Mouse (Mus musculus): Measurements from ENCODE around the gene Selplg. TPM values are rescaled to one million over a fixed set of nuclear protein-coding genes. Genes with fewer than 3 reads are reported as not detected.
A peak's percentile ranks its signal among the peaks of the same experiment; 100 is the strongest.

The Selplg gene
- total RNA-seq, 2 experiments from 2014 or later: 2.0 to 2.1 TPM

DNA sequence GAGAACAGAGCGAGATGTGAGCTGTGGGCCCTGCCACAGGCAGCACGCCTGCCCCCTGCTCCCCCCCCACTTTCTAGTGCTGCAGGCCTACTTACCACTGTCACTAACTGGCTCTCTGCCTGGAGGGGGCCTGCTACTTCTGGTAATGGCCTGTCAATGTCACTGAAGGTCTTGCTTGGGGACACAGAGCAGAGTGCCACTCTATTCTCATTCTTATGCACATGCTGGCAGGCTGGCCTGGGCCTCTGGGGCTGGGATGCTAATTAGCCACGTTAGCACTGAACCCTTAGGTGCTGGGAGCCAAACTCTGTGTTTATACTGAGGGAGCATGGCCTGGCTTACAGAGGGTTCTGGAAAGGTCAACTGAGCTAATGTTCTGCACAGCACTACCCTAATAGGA lies 23.3 kb upstream of the Selplg start:
- intact Hi-C loops (cut with DNase I): loop anchor here (2.0 to 10.0 kb wide), 4 partner anchors 53 to 269 kb away; partner anchors contain the start of genes Alkbh2 and Coro1c
- peak; percentile 80 to 82 for DNase-seq

DNA sequence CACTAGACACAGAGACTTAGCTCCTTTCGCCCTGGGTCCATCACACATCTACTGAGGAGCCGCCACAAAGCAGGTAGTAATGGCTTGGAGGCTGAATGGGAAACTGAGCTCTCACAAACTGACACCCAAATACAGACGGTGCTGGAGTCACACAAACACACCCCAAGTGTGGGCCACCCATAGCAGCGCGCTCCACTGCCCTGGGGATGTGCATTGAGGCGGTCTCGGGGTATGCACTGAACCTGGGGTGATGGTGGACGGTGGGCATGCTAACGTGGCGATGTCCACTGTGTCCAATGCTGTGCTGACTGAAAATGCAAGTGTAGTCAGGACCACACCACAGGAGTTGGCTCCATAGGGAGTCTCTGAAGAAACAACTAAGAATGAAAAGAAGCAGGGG lies 22.7 kb upstream of the Selplg start:
- intact Hi-C loops (cut with DNase I): loop anchor here (2.0 to 10.0 kb wide), 4 partner anchors 54 to 270 kb away; partner anchors contain the start of genes Alkbh2 and Coro1c
- DNase-seq: no peak

DNA sequence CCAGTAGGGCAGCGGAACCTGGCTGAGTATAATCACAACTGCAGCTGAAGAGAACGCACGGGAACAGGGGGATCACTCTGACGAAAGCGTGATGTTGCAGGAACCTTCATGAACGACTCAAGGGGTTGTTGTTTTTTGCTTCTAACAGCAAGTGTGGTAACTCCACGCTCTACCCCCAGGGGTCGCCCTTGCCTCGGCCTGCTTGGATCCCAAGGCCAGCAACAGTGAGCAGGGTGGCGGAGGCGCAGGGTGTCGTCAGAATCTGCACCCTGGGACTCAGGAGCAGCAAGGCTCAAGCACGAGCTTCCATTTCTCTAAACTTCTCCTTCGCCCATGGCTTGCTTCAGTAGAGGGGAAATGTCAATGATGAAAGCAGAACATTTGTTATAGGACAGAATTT lies 22.1 kb upstream of the Selplg start:
- peak; percentile 91 to 96 for DNase-seq
- intact Hi-C loops (cut with DNase I): loop anchor here (1.0 to 10.0 kb wide), 4 partner anchors 54 to 270 kb away; partner anchors contain the start of genes Alkbh2 and Coro1c

DNA sequence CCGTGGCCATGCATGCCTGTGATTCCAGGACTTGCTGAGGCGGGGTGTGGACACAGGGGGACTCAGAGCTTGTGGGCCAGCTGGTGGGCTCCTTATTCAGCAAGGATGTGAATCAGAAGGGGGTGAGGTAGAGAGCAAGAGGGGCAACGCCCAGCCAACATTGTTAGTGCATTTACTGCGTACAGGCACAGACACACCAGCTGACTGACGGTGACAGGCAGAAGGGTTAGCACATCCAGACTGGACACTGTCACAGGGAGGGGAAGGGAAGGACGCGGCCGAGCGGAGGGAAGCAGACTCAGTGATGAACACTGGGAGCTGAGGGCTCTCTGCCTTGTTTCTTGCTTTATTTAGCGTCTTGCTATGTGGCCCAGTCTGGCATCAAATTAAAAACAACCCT lies 21.1 kb upstream of the Selplg start:
- no peak for DNase-seq
- intact Hi-C loops (cut with DNase I): loop anchor here (10.0 kb wide), 1 partner anchor 271 kb away; the partner anchor contains the start of gene Alkbh2

DNA sequence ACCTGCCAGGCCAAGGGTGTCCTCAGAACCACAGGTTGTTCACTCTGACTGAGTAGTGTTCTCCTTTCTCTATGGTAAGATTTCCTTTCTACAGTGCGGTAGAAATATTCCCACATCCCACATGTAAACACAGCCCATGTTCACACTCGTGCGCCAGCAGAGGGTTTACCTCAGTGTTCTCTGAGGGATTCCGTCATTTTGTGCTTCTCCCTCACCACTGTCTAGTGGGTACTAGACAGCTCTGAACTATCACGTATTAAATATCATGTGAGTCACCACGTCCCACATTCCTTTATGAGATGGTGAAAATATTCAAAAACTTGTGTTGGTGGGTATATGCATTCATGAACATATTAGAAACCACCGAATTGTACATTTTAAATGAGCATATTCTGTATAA lies 20.0 kb upstream of the Selplg start:
- intact Hi-C loops (cut with DNase I): loop anchor here (10.0 kb wide), 1 partner anchor 272 kb away; the partner anchor contains the start of gene Alkbh2

DNA sequence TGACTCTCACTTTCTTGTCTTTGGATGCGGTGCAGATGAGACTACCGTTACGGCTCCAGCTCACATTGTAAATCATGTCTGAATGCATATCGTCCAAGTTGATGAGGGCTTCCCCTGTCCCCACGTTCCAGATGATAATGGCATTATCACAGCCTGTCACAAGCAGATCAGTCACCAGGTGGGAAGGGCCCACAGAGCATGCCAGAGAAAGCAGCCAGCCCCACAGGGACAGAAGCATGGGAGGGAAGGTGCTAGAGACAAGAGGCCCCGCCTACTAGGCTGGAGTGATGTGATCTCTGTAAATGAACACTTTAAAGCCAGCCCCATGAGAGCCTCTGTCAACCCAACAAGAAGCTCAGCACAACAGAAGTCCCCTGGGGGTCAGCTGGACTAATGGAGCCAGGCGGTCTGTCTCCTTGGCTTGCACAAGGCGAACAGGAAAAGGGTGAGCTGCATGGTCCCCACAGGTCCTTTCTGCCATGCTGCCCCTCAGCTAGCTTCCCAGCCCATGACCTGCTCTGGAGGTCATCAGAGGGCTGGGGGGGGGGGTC lies 18.3 kb upstream of the Selplg start:
- no peak for DNase-seq
- intact Hi-C loops (cut with DNase I): loop anchor here (10.0 kb wide), 1 partner anchor 274 kb away; the partner anchor contains the start of gene Alkbh2

More for the DNA sequence above, 20.0 kb upstream of the Selplg start:
- no peak for DNase-seq

DNA sequence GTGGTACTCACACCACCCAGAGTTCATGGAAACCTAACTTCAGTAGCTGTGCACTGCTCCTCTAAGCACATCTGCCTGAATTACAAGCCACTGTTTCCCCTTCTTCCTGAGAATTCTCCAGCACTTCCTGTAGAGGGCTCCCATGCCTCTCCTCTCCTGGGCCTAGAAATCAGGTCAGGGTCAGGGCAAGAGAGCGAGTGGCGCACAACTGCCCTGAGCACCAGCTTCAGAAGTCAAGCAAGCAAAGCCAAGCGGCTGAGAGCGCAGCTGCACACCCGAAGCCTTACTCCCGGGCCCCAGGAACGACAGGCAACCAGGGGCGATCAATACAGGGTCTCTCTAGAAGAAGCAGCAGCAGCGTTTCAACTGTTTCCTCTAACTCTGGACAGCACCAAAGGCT lies 15.2 kb upstream of the Selplg start:
- DNase-seq: no peak
- intact Hi-C loops (cut with DNase I): no loop called here

DNA sequence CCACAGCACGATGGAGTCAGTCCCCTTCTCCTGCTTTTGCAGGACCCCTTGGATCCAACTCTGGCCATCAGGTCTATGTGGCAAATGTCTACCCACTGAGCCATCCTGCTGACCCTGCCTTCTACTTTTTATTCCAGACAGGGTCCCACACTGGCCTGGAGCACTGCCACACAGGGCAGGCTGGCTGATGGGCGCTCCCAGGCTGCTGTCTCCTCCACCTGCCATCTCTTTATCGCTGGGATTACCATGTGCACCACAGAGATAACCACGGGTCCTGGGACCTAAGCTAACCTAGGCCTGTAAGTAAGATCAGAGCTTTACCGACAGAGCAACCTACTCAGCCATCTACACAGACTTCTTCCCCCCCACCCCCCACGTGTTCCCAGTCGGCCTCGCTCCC lies 14.2 kb upstream of the Selplg start:
- intact Hi-C loops (cut with DNase I): no loop called here
- DNase-seq: no peak

DNA sequence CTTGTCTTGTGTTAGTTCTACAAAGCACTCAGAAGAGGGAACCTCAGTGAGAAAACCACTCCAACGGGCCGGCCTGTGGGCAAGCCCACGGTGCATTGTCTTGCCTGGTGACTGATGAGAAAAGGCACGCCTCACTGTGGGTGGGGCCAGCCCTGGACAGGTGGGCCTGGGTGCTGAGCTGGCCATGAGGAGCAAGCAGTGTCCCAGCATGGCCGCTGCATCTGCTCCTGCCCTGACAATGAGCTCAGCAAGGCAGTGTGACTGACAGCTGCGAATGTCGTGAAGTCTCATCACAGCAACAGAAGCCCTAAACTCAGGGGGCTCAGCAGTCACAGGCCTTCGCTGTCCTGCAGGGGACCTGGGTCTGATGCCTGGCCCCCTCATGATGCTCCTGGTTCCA lies 13.2 kb upstream of the Selplg start:
- DNase-seq: no peak
- intact Hi-C loops (cut with DNase I): loop anchor here (2.0 kb wide), 1 partner anchor 73 kb away; the partner anchor contains the start of genes Iscu and Sart3

DNA sequence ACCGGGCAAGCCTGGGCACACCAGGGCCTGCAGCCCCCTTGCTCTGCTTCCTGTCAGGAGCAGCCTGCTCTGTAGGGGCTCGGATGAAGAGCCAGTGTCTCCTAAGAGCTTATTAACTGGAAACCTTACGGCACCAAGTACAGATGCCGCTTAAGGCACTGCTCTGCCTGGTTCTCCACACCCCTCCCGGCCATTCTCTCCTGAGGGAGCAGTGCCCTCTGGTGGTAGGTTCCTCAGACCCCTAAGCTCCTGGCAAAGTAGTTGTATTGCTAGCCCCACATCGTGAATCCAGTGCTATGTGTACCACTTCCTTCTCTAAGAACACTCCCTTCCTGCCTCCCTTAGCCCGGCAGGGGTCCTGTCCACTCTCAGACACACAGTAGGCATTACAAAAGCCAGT lies 12.3 kb upstream of the Selplg start:
- DNase-seq: peak; percentile 65 to 81
- intact Hi-C loops (cut with DNase I): loop anchor here (2.0 kb wide), 1 partner anchor 72 kb away; the partner anchor contains the start of genes Iscu and Sart3

DNA sequence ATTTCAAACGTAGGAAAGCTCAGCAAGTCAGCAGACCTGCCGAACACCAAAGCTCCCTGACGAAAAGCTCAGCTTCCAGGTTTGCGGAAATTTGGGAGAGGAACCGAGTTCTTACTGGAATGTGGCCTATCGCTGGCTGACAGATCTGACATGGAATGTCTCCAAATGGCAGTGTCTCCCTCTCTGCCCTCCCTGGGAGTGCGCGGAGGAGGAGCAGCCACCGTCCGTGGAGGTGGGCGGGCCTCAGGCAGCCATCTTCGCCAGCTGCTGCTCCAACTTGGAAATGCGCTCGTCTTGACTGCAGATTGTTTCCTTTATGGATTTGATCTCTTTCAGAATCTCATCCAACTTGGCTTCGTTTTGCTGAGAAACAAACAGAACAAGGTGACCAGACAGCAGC lies 11.7 kb upstream of the Selplg start:
- DNase-seq: no peak

DNA sequence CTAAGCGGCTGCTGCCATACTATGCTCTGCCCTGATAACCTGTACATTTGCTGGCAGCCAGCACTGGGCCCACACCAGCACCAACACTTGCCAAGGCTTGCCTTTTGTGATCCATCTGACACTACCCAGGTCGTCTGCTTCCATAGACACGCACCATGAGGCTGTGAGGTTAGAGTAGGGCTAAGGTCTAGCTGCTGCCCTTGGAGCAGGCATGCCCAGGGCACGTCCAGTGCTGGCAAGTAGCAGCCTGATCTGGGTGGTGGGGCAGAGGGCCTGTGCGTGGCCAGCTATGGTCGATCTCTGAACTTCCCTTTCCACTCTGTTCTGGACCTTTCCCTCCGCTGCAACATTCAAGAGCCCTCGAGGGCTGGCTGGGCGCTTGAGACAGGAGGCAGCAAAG lies 10.5 kb upstream of the Selplg start:
- intact Hi-C loops (cut with DNase I): no loop called here
- no peak for DNase-seq

More for the DNA sequence above, 11.7 kb upstream of the Selplg start:
- intact Hi-C loops (cut with DNase I): loop anchor here (2.0 kb wide), 1 partner anchor 71 kb away; the partner anchor contains the start of genes Iscu and Sart3

DNA sequence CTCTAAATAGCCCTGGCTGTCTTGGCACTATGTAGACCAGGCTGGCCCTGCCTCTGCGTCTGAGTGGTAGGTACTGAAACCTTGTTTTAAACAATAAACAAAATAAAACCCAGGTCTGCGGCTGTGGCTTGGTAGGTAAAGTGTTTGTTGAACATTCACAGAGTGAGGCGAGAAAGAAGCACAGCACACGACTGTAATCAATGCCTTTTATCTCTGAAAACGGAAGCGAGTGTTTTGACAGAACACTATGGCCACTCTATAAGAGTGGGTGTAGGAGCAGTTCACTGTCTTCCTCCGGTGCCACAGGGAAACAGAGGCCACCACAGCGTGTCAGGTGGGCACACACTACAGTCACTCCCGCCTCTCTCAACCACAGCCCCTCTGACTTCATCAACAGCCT lies 9.8 kb upstream of the Selplg start:
- intact Hi-C loops (cut with DNase I): no loop called here
- no peak for DNase-seq

DNA sequence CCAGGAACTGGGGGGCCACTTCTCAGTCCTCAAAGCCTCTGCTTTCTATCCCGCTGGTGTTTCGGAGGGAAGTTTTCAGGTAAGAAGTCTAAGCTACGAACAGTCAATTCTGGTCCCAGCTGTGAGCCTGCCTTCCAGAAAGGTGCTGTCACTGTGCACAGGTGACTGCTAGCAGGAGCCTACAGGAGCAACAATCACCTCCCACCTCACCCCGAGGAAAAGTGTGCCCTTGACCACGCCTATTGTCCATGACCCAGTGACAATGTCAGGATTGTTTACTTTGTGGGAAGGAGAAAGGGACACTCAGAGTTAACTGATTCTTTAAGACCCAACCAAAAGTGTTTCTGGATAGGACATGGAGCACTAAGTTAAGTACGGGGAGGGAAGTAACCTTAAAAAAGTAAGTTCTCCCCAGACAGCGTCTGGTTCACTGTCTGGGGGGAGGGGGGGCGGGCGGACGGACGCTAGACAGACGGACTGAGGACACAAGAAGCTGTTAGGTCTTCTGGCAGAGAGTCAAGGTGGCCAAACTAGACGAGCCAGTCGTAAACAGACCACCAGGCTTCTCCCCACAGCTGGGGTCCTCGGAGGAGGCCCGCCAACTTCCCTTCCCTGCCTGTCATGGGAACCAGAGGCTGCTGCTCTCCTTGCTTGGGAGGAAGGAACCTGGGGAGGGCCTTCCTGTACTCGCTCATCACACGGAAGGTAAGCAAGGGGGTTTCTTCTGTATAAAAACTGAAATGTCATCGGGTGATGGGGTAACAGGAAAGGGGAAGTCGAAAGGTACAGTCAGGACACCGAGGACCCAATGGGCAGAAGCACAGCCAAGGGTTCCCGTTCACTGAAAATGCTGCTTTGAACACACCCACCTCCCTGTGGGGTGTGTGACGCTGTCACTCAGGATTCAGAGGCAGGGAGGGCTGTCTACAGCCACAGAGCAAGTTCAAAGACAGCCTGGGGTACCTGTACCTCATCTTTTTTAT lies 9.1 kb upstream of the Selplg start:
- intact Hi-C loops (cut with DNase I): no loop called here
- no peak for DNase-seq

DNA sequence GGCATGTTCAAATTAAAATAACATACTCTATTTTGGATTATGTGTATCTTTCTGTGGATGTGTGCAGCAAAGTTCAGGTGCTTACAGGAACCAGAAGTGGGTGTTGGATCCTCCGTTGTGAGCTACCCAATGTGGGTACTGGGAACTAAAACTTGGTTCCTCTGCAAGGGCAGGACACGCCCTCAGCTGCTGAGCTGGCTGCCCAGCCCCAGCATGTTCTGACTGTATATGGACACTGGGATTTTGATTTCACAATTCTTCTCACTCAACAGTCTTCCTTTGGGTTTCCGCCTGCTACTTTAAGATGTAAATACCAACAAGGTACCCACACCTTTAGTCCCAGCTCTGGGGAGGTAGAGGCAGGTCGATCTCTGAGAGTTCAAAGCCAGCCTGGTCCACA lies 8.0 kb upstream of the Selplg start:
- intact Hi-C loops (cut with DNase I): no loop called here
- DNase-seq: no peak

DNA sequence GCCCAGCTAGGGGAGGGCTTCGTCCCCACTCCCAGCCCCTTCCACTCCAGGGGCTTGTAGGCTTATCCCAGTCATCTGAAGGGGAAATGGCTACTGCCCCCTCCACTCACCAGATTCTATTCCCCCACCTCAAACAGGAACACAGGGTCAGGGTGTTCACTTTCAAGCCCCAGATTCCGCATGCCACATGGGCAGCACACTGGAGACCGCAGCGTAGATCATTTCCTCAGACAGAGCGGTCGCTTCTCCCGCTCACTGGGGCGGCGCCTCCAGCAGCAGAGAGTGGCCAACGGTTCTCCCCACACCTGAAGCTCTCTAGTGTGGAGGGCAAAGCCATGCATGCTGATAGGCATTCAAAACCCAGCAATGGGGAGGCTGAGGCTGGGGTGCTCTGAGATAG lies 4.5 kb upstream of the Selplg start:
- intact Hi-C loops (cut with DNase I): no loop called here
- DNase-seq: no peak

DNA sequence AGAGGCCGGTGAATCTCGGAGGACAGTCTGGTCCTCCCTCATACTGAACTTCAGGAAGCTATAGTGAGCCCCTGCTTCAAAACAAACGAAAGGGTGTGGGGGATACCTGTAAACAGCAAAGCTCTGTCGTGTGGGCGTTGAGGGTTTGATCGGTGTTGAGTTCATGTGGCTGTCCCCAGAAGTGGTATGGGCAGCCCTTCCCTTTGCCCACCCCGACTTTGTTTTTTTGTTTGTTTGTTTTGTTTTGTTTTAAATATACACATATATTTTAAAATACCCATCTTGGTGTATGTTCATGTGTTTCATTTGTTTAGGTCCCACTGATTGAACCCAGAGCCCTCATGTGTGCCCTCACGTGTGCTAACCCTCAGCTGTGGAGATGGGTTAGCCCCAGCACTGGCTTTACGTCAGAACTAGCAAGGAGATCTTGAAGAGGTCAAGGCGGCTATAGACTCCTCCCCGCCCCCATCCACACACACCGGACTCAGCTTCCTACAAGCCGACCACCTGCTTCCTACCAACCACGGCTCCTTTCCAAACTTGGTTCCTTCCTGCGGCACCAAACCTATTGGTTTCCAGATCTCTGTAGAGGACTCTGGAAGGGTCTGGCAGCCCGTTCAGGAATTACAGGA lies 988 bp upstream of the Selplg start:
- DNase-seq: no peak
- intact Hi-C loops (cut with DNase I): no loop called here

DNA sequence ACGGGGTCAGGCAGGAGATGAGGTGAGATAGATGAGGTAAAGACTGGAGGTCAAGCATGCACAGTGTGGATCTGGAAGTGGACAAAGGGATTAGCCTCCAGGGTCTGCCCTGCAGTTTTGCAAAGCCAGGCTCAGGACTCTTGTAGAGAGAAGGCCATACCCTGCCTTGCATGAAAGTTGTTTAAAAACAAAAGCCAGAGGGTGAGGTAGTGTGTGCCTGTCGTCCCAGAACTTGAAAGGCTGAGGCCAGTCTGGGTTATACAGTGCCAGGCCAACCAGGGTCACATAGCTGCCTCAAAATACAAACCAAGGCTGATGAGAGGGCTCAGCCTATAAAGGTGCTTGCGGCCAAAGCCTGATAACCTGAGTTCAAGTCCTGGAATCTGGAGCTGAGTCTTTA lies 703 bp downstream of the Selplg start:
- no peak for DNase-seq

DNA sequence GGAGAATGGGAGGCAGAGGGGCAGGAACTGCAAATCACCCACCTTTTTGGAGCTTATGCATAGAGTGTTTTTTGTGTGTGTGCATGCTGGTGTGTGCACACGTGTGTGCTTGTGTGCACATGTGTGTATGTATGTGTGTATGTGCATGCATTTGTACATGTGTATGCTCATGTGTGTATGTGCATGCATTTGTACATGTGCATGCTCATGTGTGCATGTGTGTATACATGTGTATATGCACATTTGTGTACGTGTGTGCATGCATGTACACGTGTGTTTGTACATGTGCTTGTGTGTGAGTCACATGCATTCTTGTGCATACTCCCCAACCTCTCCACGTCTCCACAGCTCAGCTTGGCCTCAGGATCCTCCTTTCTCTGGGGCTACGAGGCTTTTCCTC lies 1.6 kb downstream of the Selplg start:
- intact Hi-C loops (cut with DNase I): no loop called here
- DNase-seq: no peak

More for the DNA sequence above, 703 bp downstream of the Selplg start:
- intact Hi-C loops (cut with DNase I): no loop called here

DNA sequence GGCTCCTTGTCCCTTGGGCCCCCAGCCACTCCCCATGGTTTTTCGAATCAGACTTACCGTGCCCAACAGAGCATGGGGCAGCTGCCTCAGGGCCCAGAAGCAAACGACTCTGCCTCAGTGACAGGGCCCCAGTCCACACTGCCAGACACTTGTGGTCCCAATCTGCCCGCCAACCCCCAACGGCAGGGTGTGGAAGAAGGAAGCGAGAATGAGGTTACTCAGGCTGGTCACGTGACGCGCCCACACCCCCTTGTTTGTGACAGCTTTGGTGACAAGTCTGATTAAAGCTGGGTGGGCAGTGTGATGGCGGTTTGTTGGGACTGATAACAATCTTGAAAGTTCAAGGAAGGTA lies 2.2 kb downstream of the Selplg start:
- peak; percentile 40 to 49 for DNase-seq
- intact Hi-C loops (cut with DNase I): no loop called here

Data from heart, postnatal 10 days (tissue).